Mouse (Mus musculus) mammary gland, adult 2 months (tissue): ENCODE data around the gene B4galnt1. TPM values are rescaled to one million over a fixed set of nuclear protein-coding genes. Genes with fewer than 3 reads are reported as not detected.

Source experiments
- polyA plus RNA-seq: library from polyadenylated mRNA; depleted of rRNA; stranded (reverse); fragments of >200 nt; gene quantifications from 2 replicates; pipeline ENCODE4 v1.2.3, GENCODE M21; 2012; ENCODE audit warnings: low replicate concordance; rRNA removed

Gene B4galnt1
- 109 and 214 TPM in 2 replicates for polyA plus RNA-seq

DNA sequence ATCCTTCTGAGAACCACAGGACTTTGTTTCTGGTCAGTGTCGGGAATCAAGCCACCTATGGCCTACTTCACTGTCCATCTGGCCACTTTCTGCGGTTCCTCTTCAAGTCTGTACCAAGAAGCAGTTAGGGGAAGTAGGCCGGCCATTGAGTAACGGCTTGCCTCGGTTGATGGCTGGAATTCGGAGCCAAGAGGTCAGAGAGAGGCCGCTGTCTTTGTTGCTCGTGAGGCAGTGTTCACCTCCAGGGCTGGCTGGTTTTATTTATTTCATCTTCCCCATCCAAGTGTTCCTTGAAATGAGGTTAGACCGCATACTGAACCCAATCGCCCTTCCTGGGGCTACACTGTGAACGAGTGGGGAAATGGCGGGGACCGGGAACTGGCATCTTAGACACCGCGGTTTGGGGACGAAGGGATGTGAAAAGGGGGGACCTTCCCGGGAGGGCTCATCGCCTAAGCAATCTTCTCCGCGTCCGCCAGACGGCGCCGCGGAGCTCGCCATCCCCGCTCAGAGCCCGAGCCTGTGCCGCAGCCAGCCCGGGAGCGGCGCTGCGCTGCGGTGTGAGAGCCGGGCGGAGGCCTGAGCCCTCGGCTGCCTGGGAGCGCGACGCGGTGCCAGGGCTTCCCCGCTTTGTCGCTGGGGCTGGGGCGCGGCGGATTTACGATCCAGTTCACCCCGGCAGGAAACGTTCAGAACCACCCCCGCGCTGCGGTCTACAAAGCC lies at the start of gene B4galnt1:
Gene B4galnt1, plus strand, starts transcription at position 595 of the 723 bp plus-strand sequence.

DNA sequence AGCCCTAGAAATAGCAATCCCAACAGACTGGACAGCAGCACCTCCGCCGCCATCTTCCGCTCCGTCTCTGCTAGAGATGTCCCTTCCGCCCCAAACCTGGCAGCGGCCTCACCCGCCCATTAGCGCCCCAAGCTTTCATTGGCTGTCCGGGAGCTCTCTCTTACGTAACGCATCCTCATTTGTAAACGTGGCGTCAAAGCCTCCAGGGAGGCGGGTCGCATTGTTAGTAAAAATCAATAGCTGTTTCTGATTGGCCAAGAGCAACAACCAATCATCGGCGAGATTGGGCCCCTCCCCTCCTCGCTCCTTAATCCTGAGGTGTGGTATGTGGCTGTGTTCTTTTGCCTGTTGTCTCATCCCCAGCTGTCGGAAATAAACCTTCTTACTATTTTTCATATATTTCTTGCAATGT lies 44.0 kb upstream of the B4galnt1 start, which contains the start of gene Os9:
Gene Os9, minus strand, starts transcription at position 66 of the 412 bp plus-strand sequence.

GRCm38 (mm10) chr10:127179871-127180694 lies 15.1 kb downstream of the B4galnt1 start, which contains the start of gene Slc26a10:
Gene Slc26a10, minus strand, starts transcription at chr10:127180645.

DNA sequence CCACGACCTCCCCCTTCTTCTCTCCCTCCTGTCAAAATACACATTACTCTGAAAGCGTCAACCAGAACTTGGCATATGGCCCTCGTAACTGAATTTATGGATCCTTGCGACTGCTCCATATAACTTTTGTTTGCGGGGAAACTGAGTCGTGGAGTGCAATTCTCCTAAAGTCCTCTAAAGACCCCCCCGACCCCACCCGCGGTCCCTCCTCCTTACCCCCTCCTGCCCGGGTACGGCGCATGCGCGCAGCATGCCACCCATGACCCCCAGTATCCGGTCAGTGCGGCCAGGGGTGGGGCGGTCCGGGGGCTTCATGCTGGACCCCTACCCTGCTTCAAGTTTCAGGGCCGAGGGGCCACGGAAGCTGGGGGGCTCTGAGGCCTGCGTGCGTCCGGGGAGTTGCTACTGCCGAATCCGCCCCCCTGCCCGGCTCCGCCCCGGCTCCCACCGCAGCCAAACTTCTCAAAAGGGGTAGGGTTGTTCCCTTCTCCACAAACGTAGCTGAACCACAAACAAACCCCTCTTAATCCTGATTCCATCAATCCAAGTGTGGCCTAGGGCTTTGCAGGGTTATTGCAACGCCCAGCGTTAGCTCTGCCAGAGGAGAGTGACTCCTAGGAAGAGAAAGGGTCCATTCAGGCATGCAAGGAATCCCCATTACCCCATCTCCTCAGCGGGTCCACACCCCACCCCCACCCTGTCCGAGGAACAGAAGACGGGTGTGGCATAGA lies 24.8 kb downstream of the B4galnt1 start, which contains the start of gene Arhgef25:
Gene Arhgef25, minus strand, starts transcription at position 433 of the 731 bp plus-strand sequence.

DNA sequence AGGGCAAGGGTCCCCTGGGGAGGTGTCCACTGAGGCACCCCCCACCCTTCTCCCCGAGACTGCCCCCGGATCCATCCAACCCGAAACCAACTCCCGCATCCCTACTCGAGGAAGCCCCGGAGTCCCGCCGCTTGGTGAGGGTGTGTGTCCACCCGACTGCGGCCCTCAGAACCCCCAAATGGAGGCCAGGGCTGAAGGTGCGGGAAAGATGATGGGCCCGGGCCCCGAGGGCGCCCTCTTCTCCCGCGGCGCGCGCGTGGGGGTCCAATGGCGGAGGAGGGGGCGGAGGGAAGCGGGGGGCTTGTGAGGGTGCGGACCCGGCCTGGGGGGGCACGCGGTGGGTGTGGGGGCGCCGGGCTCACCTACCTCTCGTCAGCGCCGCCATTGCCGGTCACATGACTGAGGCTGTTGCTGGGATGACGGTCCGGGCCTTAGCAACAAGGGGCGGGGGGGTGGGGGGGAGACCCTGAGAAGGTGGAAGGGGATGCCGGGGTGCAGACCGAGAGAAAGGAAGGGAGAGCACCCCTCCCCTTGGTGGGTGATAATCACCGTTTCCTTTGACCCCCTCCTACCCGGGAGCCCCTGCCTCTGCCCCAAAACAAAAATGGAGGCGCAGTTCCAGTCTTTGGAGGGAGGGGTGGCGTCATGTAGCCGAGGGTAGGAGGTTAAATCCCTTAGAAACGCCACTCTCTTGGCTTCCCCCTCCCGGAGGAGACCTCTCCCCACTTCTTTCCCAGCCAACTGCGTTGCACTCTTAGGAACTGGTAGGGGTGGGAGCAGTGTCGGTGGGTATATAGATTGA lies 30.5 kb downstream of the B4galnt1 start, which contains the start of gene Dtx3:
Gene Dtx3, minus strand, starts transcription at position 401 of the 802 bp plus-strand sequence.

DNA sequence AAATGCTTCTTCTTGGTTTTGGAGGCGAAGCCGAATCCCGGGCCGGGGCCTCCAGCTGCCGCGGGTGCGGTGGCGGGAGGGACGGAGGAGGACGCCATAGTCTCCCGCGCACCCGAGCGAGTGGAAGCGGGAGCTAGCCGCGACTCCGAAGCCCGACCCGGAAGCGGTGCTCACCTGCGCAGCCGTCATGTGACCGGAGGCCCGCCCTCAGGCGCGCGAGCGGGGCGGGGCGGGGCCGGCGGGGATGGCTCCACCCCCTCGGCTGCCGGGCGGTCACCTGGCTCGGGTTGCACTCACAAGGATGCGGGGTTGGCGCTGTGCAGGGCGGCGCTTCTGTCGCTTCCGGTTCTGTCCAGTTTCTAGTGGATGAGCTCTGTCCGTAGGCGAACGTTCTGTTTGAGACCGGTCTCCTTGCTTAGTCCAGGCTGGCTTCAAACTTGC lies 46.4 kb downstream of the B4galnt1 start, which contains the start of gene Pip4k2c:
Gene Pip4k2c, minus strand, starts transcription at position 172 of the 441 bp plus-strand sequence.

Other genes with a start within 250 kb of the B4galnt1 start
- 152 and 174 TPM in 2 replicates for gene Ctdsp2, start 186.5 kb upstream of the B4galnt1 start, polyA plus RNA-seq
- 0.10 and 0.26 TPM in 2 replicates for gene Avil, start 164.5 kb upstream of the B4galnt1 start, polyA plus RNA-seq
- 25.4 and 47.4 TPM in 2 replicates for gene Tsfm, start 134.4 kb upstream of the B4galnt1 start, polyA plus RNA-seq
- 18.1 and 27.7 TPM in 2 replicates for gene Mettl1, start 123.8 kb upstream of the B4galnt1 start, polyA plus RNA-seq
- 0.40 and 0.49 TPM in 2 replicates for gene Eef1akmt3, start 123.7 kb upstream of the B4galnt1 start, polyA plus RNA-seq
- 0.26 and 0.52 TPM in 2 replicates for gene Cyp27b1, start 117.0 kb upstream of the B4galnt1 start, polyA plus RNA-seq
- 3.9 and 7.0 TPM in 2 replicates for gene March9, start 105.0 kb upstream of the B4galnt1 start, polyA plus RNA-seq
- 136 and 190 TPM in 2 replicates for gene Cdk4, start 101.7 kb upstream of the B4galnt1 start, polyA plus RNA-seq
- gene Tspan31, start 95.0 kb upstream of the B4galnt1 start, polyA plus RNA-seq = 52.9 and 96.6 TPM in 2 replicates
- gene Agap2, start 89.9 kb upstream of the B4galnt1 start, polyA plus RNA-seq = 12.7 and 45.6 TPM in 2 replicates
- 69.6 and 79.2 TPM in 2 replicates for gene Os9, start 44.1 kb upstream of the B4galnt1 start, polyA plus RNA-seq
- gene Slc26a10, start 15.4 kb downstream of the B4galnt1 start, polyA plus RNA-seq = 2.9 and 13.3 TPM in 2 replicates
- 32.2 and 35.6 TPM in 2 replicates for gene Arhgef25, start 24.9 kb downstream of the B4galnt1 start, polyA plus RNA-seq
- 184 and 195 TPM in 2 replicates for gene Dtx3, start 30.5 kb downstream of the B4galnt1 start, polyA plus RNA-seq
- 29.6 and 40.7 TPM in 2 replicates for gene Pip4k2c, start 46.4 kb downstream of the B4galnt1 start, polyA plus RNA-seq
- gene Kif5a, start 98.1 kb downstream of the B4galnt1 start, polyA plus RNA-seq = 5.8 and 6.1 TPM in 2 replicates
- gene Dctn2, start 101.1 kb downstream of the B4galnt1 start, polyA plus RNA-seq = 170 and 215 TPM in 2 replicates
- gene Mbd6, start 123.8 kb downstream of the B4galnt1 start, polyA plus RNA-seq = 31.3 and 85.1 TPM in 2 replicates
- 59.7 TPM in 2 replicates for gene Mars, start 146.6 kb downstream of the B4galnt1 start, polyA plus RNA-seq
- 29.3 and 60.2 TPM in 2 replicates for gene Arhgap9, start 156.7 kb downstream of the B4galnt1 start, polyA plus RNA-seq
- 4.5 and 4.9 TPM in 2 replicates for gene Gli1, start 176.7 kb downstream of the B4galnt1 start, polyA plus RNA-seq
- gene Inhbe, start 189.2 kb downstream of the B4galnt1 start, polyA plus RNA-seq = 0.07 TPM in 1 of 2 replicates, not detected in the other
- 0.19 TPM in 1 of 2 replicates, not detected in the other for gene Inhbc, start 205.2 kb downstream of the B4galnt1 start, polyA plus RNA-seq
- 105 and 111 TPM in 2 replicates for gene R3hdm2, start 215.1 kb downstream of the B4galnt1 start, polyA plus RNA-seq